Mouse (Mus musculus): ENCODE results near the gene Prg2.

The Prg2 gene

DNA sequence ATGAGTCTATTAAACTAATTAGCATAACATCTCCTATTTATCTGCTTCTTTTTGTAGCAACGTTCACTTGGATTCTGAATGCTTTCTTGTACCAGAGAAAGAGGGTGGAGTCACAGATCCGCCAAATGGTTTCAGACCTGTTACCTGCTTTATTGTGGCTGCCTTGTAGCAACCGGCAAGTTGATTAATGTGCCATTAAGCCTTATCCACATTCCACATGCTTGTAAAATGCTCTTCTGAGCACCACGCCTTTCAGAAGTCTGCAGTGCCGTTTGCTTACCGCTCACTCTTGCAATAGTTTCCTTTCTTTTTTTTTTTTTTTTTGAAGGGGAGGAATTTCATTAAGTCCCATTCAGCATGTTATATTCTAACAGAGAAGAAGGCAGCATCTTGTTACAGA is 49.6 kb downstream of the Prg2 start:
- no peak for DNase-seq (ENCODE audit: low spot score in 2 of 2)

DNA sequence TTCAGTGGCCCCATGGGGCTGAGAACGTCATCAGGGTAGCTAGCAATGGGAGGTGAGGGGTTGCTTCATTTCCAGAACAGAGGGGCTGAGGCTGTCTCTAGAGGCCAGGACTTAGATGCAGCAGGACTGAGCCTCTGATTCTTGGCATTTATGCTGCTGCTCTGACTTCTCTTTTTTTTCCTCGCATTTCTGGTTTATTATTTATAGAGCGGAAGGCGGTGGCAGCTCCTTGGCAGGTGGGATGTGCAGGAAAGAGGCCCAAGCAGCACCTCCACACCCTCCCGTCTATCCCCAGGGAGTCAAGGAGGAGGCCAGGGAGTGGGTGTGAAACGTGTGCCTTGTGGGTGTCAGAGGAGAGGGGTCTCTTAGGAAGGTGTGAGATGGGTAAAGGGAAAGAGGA is 50.7 kb downstream of the Prg2 start:
- no peak for DNase-seq (ENCODE audit: low spot score in 2 of 2)

DNA sequence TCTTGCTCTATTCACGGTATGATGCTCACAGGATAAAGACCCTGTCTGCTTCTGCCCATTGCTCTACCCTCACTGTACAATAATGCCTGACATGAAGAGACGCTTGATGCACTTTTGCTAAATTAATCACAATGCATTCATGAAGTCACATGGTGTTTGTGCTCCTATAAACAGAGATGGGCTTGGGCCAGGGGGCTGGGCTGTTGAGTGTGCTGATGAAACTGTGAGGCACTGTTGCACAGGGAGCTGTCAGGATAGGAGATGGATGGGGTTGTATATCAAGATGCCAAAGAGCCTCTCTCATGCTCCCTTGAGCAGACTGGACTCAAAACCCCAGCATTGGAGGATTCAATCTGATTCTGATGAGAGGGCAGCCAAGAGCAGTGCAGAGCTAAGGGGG is 52.9 kb downstream of the Prg2 start:
- no peak for DNase-seq (ENCODE audit: low spot score in 2 of 2)

Data from urinary bladder, postnatal 4 days (tissue).